Mouse (Mus musculus): ENCODE results near the gene Wbp2nl. TPM values are rescaled to one million over a fixed set of nuclear protein-coding genes. Genes with fewer than 3 reads are reported as not detected.

Gene Wbp2nl
- total and polyA plus RNA-seq, 2 experiments from 2014 or later: 0.11 to 0.60 TPM

DNA sequence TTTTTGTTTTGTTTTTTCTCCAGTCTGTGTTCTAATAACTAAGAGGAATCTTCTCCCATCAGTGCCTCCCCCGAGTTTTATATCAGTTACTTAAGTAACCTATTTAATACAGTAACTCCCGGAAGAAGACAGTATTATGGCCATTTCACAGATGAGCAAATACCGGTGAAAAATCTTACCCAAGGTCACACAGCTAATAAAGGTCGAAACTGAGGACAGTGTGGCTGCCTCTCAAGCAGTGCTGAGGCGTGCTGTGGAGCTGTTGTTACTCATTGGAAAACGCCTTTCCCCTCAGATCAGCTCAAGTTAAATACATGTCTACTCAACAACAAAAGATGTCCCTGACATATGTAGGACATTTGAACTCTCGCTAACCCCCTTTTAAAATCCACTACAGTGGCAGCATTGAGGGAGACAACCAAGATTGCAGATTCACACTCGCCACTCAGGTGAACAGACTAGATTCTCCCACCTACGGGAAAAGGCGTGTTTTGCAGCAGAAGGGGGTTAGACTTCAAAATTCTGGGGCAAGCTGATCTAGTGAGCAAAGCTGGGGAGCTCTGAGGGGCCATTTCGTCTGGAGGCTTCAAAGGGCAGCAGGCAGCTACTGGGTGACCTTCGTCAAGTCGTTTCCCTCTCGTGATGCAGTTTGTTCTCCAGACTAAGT is 54.5 kb downstream of the Wbp2nl start:
- H3K36me3 ChIP-seq (ENCODE audit: insufficient read depth, low read length): peaks cover 23% of the 10 kb centered on the region
- H3K27ac ChIP-seq (ENCODE audit: low read depth, low read length): peak overlapping the region; percentile 87
- no peak for TF ChIP-seq CTCF (IDR thresholded peaks at IDR 0.05)
- 32% methylated on average over 14 of the region's 14 CpGs for WGBS
- H3K4me3 ChIP-seq (ENCODE audit: low read depth, low read length): peak overlapping the region; percentile 78
- no peaks in the 10 kb centered on the region for H3K27me3 ChIP-seq (ENCODE audit: insufficient read depth, low read length)
- peak overlapping the region; percentile 72 for H3K4me2 ChIP-seq (ENCODE audit: low read depth, low read length, poor library complexity, severe bottlenecking)
- H3K9ac ChIP-seq (replicated peaks; ENCODE audit: low read length, poor library complexity, severe bottlenecking): peak overlapping the region; percentile 94
- ATAC-seq (ENCODE audit: low FRiP score): no peak
- no peak for DNase-seq (ENCODE audit: low spot score)
- no peaks in the 10 kb centered on the region for H3K9me3 ChIP-seq (ENCODE audit: low read length)
- peaks cover 6% of the 10 kb centered on the region; the same call in 1 of the 2 replicates for H3K4me1 ChIP-seq (ENCODE audit: insufficient read depth, low read length)

DNA sequence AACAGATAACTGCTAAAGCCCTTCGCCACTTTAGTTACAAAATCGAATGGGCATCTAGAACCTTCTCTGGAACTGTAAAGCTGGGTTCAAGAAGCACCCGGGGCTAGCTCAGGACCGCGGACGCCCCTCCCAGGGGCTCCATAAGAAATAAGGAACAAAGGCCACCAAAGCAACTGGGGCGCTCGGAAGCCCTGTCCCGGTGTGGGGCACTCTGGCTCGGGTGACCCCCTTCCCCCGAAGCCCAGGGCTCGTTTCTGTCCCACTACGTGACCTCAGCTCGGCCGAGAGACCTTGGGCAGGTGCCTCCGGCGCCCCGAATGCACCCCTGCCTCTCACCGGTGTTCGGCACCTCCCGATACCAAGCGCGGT is 55.0 kb downstream of the Wbp2nl start:
- no peaks in the 10 kb centered on the region for H3K9me3 ChIP-seq (ENCODE audit: low read length)
- H3K4me3 ChIP-seq (ENCODE audit: low read depth, low read length): peak overlapping the region; percentile 78
- WGBS: under 1% methylated on average over 23 of the region's 23 CpGs
- ATAC-seq (ENCODE audit: low FRiP score) (peak; percentile 36), DNase-seq (ENCODE audit: low spot score) (no peak)
- peaks cover 6% of the 10 kb centered on the region; the same call in 1 of the 2 replicates for H3K4me1 ChIP-seq (ENCODE audit: insufficient read depth, low read length)
- peak overlapping the region; percentile 72 for H3K4me2 ChIP-seq (ENCODE audit: low read depth, low read length, poor library complexity, severe bottlenecking)
- H3K36me3 ChIP-seq (ENCODE audit: insufficient read depth, low read length): peaks cover 17% of the 10 kb centered on the region
- TF ChIP-seq CTCF (IDR thresholded peaks at IDR 0.05): no peak
- no peaks in the 10 kb centered on the region for H3K27me3 ChIP-seq (ENCODE audit: insufficient read depth, low read length)
- peak overlapping the region; percentile 94 for H3K9ac ChIP-seq (replicated peaks; ENCODE audit: low read length, poor library complexity, severe bottlenecking)
- peak overlapping the region; percentile 87 for H3K27ac ChIP-seq (ENCODE audit: low read depth, low read length)

DNA sequence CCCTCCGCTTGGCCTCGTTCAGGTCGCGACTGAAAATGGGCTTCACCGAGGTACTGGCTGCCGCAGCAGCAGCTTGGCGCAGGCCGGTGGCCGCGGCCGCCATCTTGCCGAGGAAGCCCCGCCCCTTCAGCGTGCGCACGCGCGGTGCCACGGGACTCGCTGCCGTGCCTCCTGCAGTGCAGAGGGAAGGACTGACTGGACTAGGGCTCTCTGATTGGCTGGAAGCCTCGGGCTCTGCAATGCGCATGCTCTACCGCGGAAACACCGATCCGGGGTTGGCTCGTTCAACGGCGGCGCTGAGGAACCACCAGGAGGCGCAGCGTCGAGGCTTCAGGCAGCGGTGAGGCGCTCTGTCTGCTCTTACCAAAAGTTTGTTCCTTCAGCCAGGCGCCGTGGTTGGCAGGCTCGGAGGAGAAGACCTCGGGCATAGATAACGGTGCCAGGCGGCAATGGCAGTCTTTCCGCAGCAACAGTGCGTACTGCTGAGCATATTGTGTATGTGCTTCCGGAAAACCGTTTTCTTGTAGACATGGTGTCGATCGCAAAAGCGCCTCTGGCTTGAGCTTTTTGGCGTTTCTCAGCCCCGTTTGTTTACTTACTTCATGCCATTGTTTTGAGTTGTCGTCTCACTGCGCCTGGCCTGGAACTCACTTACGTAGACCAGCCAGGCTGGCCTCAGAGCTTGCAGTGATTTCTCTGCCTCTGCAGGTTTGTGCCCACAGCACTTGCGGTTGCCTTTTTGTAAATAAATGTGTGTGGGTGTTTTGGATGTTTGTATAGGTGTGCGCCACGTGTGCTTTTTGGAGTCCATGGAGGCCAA is 55.6 kb downstream of the Wbp2nl start, which contains the start of gene Ndufa6:
TSS of gene Ndufa6 (minus strand) at position 197 of the 820 bp plus-strand sequence.
- peak; percentile 99 for TF ChIP-seq CTCF (IDR thresholded peaks at IDR 0.05)
- ATAC-seq (ENCODE audit: low FRiP score) (peak; percentile 99), DNase-seq (ENCODE audit: low spot score) (peak; percentile 99)
- Histone ChIP-seq H3K9ac (replicated peaks; ENCODE audit: low read length, poor library complexity, severe bottlenecking) (peak within 1 kb of the TSS; percentile 94), H3K4me3 (ENCODE audit: low read depth, low read length) (peak within 1 kb of the TSS; percentile 78), H3K27ac (ENCODE audit: low read depth, low read length) (peak within 1 kb of the TSS; percentile 87), H3K36me3 (ENCODE audit: insufficient read depth, low read length) (peaks cover 11% of the 10 kb centered on the region), H3K4me2 (ENCODE audit: low read depth, low read length, poor library complexity, severe bottlenecking) (peak within 1 kb of the TSS; percentile 72), H3K27me3 (ENCODE audit: insufficient read depth, low read length) (no peaks in the 10 kb centered on the region), H3K4me1 (ENCODE audit: insufficient read depth, low read length) (peaks cover 6% of the 10 kb centered on the region; the same call in 1 of the 2 replicates), H3K9me3 (ENCODE audit: low read length) (no peaks in the 10 kb centered on the region)
- WGBS: 3% methylated on average over 57 of the region's 57 CpGs

DNA sequence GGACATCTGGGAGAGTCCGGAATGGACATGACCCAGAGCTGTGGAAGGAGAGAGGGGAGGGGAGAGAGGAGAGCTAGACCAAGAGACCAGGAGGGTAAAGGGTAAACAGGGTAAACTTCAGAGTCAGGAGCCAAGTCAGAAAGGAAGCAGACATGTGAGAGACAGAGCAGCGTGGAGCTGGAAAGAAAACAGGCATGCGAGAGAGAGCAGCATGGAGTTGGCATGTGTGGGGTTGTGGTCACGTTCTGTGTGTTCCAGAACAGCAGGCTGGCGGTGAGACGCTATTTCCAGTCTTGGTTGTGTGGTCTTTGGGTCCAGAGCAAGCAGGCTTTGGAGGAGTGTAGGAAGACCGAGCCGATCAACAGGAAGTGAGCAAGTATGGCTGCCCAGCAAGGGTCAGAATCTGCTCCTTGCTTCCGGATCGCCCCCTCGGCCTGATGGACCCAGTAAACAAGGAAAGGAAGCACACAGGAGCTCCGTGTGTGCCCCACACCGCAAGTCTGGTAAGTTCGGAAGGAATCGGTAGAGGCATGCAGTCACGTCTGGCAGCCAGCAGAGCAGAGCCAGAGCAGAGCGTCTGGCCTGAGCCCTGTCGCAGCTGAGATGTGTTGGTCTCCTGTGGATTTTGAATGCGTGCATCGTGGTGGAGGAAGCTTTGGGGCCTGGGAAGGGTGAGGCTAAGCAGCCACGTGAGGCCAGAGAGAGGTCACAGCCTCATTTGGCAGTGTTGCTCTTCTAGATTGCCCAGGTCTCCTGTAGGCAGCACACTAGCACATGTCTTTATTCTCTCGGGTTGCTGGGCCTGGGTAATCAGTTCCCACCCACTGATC is 59.9 kb downstream of the Wbp2nl start:
- TF ChIP-seq CTCF (IDR thresholded peaks at IDR 0.05): no peak
- no peak overlapping the region for H3K4me2 ChIP-seq (ENCODE audit: low read depth, low read length, poor library complexity, severe bottlenecking)
- no peaks in the 10 kb centered on the region for H3K4me1 ChIP-seq (ENCODE audit: insufficient read depth, low read length)
- WGBS: 64% methylated on average over 22 of the region's 22 CpGs
- no peaks in the 10 kb centered on the region for H3K27me3 ChIP-seq (ENCODE audit: insufficient read depth, low read length)
- DNase-seq (ENCODE audit: low spot score) (no peak), ATAC-seq (ENCODE audit: low FRiP score) (no peak)
- no peak overlapping the region for H3K4me3 ChIP-seq (ENCODE audit: low read depth, low read length)
- no peaks in the 10 kb centered on the region for H3K36me3 ChIP-seq (ENCODE audit: insufficient read depth, low read length)
- H3K9me3 ChIP-seq (ENCODE audit: low read length): no peaks in the 10 kb centered on the region
- no peak overlapping the region for H3K27ac ChIP-seq (ENCODE audit: low read depth, low read length)
- no peak overlapping the region for H3K9ac ChIP-seq (replicated peaks; ENCODE audit: low read length, poor library complexity, severe bottlenecking)

DNA sequence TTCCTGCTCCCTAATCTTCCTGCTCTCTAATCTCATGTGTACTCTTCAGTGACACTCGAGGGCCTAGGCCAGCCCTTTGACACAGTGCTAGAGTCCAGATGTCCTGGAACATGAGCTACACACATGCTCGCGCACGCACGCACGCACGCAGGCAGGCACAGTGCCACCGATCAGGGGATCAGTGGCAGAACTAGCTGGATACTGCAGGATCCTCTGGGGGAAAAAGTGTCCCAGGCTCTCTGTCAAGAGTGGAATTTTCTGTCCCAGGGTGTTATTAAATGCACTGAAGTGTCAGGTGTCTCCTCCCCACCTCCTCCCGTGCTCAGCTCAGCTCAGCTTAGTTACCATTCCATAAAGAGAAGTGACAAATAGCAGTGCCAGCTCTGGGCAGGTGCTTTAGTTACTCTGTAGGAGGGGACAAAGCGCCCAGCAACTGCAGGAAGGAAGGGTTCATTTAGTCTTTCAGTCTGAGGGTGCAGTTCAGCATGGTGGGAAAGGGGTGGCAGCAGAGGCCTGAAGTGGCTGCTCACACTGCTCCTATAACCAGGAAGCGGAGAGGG is 62.8 kb downstream of the Wbp2nl start:
- peak; percentile 65 for TF ChIP-seq CTCF (IDR thresholded peaks at IDR 0.05)
- H3K27me3 ChIP-seq (ENCODE audit: insufficient read depth, low read length): no peaks in the 10 kb centered on the region
- DNase-seq (ENCODE audit: low spot score): peak; percentile 65
- no peak overlapping the region for H3K27ac ChIP-seq (ENCODE audit: low read depth, low read length)
- H3K4me1 ChIP-seq (ENCODE audit: insufficient read depth, low read length): no peaks in the 10 kb centered on the region
- WGBS: 74% methylated on average over 11 of the region's 11 CpGs
- no peak overlapping the region for H3K4me3 ChIP-seq (ENCODE audit: low read depth, low read length)
- no peaks in the 10 kb centered on the region for H3K36me3 ChIP-seq (ENCODE audit: insufficient read depth, low read length)
- H3K9me3 ChIP-seq (ENCODE audit: low read length): no peaks in the 10 kb centered on the region
- no peak for ATAC-seq (ENCODE audit: low FRiP score)
- H3K9ac ChIP-seq (replicated peaks; ENCODE audit: low read length, poor library complexity, severe bottlenecking): no peak overlapping the region
- H3K4me2 ChIP-seq (ENCODE audit: low read depth, low read length, poor library complexity, severe bottlenecking): no peak overlapping the region
